Mouse (Mus musculus) gastrocnemius, postnatal 36 days (tissue): Measurements from ENCODE around the gene Dennd1a. TPM values are rescaled to one million over a fixed set of nuclear protein-coding genes. Genes with fewer than 3 reads are reported as not detected.
A peak's percentile ranks its signal among the peaks of the same experiment; 100 is the strongest.

Source experiments
- DNase-seq, 2 experiments: peaks; one replicate each; pipeline ENCODE4 v3.0.0; 2022
- intact Hi-C: fragments of 180-260 bp; cut with DNase I; formaldehyde crosslinking; loops from one replicate; pipeline ENCODE4 v1.15.1; 2025
- long read RNA-seq, 2 experiments: library from polyadenylated mRNA; stranded (forward); transcript quantifications; one replicate each; pipeline ENCODE4 v2.0.0; 2021
- total RNA-seq, 2 experiments: library from RNA; stranded (reverse); gene quantifications; 2 replicates each; pipeline ENCODE4 v1.2.3; 2021

The Dennd1a gene
- total RNA-seq: 10 to 100 TPM; 24.9 to 28.2 TPM
- long read RNA-seq, experiment 1, partial matches to known transcripts: 0 of 6 reads
- long read RNA-seq, experiment 1, other reads (novel, unspliced or antisense): 6 of 6 reads
- long read RNA-seq, experiment 2, partial matches to known transcripts: 0 of 13 reads
- long read RNA-seq, experiment 2, other reads (novel, unspliced or antisense): 13 of 13 reads

DNA sequence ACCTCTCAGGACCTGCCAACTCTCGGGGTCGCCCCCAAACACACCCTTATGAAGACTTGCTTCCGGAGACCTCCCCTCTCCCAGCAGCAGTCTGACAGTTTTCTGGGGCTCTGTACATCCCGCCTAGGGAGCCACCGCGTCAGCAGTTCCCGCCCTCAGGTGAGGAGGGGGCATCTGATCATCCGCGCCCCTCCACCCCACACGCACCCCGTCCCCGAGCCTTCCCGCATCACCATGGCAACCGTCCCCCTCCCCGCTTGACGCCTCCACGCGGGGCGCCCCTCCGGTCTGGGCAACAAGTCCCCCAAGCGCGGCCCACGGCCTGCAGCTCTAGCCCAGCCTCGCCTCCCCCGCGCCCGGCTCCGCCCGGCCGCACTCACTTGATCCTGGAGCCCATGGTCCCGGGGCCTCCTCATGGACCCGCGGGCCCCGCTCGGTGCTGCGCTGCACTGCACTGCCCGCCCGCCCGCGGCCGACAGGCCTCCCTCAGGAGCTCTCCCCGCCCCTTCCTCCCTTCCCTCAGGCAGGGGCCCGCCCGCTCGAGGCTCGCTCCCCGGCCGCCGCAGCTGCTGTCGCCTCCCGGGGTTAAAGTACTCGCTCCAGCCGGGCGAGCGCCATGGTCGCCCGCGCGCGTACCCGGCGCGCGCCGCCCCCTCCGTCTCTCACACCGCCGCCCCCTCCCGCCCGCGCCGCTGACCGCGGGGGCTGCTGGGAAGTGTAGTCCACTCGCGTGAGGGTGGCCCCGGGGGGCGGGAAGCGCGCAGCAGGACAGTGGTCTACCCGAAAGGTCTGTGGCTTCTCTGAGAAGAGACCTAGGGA is at the start of gene Dennd1a:
Gene Dennd1a (minus strand): TSS at position 658 of the 819 bp plus-strand sequence.
- intact Hi-C loops: loop anchor here (5.0 kb wide), 1 partner anchor 95 kb away; no protein-coding TSS in a partner anchor
- DNase-seq: peak; percentile 83 to 86

- no peak for DNase-seq
- intact Hi-C loops: no loop called here
Measured at GRCm38 (mm10) chr2:38336606-38337005, 49.4 kb upstream of the Dennd1a start.

GRCm38 (mm10) chr2:38333586-38334119 is 46.5 kb upstream of the Dennd1a start:
- intact Hi-C loops: no loop called here
- no peak for DNase-seq

DNA sequence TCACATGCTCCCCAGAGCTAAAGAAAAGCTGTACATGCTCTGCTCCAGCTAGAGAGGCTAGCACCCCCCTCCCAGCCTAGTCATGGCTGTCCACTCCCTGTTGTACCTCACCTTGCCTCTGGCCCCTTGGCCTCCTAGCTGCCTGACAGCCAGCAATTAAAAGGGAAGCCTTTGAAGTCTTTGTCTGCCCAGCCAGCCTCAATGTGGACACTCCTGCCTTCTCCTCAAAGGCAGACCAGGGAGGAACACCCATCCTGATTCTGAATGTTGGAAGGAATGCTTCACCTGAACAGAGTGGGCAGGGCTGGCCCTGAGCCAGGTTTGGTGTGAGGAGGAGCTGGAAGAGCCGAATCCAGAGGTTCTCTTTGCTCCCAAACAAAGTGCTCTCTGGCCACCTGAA is 39.5 kb upstream of the Dennd1a start:
- intact Hi-C loops: no loop called here
- no peak for DNase-seq

DNA sequence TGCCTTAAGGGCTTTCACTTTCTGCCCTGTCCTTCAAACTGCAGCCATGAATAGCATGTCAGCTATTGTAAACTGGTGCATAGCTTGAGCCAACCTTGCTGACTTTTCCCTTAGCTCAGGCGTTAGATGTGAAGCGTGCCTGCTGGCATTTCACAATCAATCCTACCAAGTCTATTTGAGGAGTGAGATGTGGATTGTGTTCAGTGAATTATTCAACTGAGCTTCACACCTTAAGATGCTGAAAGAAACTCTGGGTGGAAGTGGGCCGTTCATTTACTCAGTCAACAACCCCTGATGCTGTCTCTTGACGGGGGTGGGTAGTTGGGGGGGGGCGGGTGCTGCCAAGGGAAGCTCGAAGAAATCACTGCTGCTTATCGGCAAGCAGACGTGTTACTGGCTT is 36.2 kb upstream of the Dennd1a start:
- DNase-seq: no peak

GRCm38 (mm10) chr2:38320911-38321310 is 33.7 kb upstream of the Dennd1a start:
- intact Hi-C loops: no loop called here
- DNase-seq: no peak

More for the DNA sequence above, 36.2 kb upstream of the Dennd1a start:
- intact Hi-C loops: no loop called here

DNA sequence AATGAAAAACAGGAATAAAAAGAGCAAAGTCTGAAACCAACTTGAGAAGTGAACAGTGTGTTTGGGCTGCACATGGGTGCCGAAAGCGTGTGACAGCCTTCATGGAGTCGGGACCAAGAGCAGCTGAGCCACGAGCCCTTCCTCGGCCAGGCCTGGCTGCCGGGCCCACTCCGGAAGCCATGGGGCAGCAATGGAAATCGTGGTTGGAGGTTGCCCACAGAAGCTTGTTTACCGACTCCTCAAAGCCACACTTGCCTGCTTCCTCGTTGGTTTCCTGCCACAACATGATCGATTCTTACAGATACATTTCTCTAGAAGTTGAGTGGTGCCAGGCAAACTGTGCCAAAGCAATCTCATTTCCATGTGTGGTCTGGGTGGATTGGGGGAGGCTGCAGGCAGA is 31.9 kb upstream of the Dennd1a start:
- intact Hi-C loops: no loop called here

GRCm38 (mm10) chr2:38313399-38313798 is 26.2 kb upstream of the Dennd1a start:
- DNase-seq: no peak
- intact Hi-C loops: no loop called here

More for the DNA sequence above, 31.9 kb upstream of the Dennd1a start:
- DNase-seq: no peak

DNA sequence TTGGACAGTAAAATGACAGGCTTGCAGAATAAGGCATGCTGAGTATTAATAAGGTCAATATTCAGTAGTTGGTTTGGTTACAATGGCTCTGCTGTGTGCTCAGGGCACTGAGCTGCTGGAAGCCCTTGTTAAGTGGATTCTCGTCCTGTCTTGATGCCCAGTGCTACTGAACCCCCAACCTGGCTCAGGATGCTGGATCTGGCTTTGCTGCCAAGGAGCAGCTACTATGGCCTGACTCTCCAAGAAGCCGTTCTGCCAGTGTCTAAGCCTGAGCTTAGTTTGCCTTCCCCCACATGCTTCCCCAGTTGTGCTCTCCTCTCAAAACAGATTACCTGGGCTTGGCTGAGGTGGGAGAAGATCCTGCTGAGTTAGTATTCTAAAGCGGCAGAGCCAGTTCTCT is 25.7 kb upstream of the Dennd1a start:
- no peak for DNase-seq
- intact Hi-C loops: no loop called here

DNA sequence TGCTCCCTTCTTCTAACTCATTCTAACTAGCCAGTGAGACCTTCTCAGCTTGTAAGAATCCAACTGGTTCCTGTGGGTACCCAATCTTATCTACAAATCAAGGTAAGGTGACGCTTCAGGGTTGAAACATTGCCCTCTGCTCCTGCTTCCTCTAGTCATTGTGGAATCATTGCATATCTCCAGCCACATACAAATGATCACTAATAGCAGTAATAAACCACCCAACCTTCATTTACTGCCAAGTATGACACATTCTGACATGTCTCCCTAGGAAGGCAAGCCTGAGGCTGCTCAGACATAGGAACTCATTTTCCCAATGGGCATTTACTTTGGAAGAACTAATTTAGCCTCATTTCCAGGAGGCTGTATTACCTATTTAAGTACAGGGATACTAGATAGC is 18.0 kb upstream of the Dennd1a start:
- intact Hi-C loops: no loop called here

GRCm38 (mm10) chr2:38300941-38301340 is 13.8 kb upstream of the Dennd1a start:
- intact Hi-C loops: no loop called here
- no peak for DNase-seq

More for the DNA sequence above, 18.0 kb upstream of the Dennd1a start:
- no peak for DNase-seq

GRCm38 (mm10) chr2:38295939-38296338 is 8.7 kb upstream of the Dennd1a start:
- intact Hi-C loops: no loop called here
- DNase-seq: no peak

DNA sequence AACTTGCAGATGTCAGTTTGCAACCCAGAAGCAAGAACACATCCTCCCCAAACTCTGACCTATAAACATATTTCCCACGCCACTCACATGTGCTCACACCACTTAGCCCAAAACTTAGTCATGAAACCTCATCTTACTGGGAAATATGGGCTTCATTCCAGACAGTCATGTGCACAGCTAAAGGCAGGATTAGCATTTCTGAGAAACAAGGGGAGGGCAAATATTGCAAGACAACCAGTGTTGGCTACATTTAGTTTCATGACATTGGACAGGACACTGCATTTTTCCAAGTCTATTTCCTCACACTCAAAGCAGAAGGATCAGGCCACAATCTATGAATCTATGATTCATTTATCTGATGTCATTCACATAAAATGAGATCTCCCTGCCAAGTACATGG is 4.3 kb upstream of the Dennd1a start:
- DNase-seq: no peak
- intact Hi-C loops: no loop called here

GRCm38 (mm10) chr2:38288226-38288625 is 1.0 kb upstream of the Dennd1a start:
- no peak for DNase-seq
- intact Hi-C loops: loop anchor here (5.0 kb wide), 1 partner anchor 96 kb away; no protein-coding TSS in a partner anchor

DNA sequence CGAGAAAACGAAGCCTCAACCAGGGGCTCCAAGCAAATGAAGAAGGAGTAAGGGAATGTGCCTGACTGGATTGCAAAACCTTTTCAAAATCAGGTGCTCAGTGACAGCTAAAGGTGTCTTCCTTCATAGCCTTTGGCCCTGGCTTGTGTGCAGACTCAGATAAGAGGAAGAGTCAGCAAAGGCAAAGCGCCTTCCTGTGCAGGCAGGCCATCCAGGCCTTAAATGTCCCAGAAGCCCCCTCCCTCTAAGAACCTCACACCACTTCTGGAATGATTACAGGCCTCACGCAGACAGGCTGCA is 807 bp downstream of the Dennd1a start:
- DNase-seq: no peak
- intact Hi-C loops: loop anchor here (5.0 kb wide), 1 partner anchor 94 kb away; no protein-coding TSS in a partner anchor

- intact Hi-C loops: loop anchor here (5.0 kb wide), 1 partner anchor 94 kb away; no protein-coding TSS in a partner anchor
- no peak for DNase-seq
Measured at GRCm38 (mm10) chr2:38285781-38286432, 1.3 kb downstream of the Dennd1a start.

DNA sequence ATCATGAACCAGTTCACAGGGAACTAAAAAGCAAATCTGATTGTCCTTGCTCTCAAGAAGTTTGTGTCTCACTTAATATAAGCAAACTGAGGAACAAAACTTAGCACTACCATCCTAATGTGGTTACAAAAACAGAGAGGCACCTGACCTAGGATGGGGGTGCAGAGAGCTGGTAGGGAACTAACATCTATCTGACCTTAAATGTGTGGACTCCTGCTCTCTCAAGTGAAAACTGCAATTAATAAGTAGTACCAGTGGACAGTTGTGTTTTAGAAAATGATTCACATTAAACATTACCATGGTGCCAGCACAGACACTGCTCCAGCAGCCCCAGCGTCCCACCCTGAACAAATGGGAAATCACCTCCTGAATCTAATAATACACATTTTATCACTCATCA is 3.2 kb downstream of the Dennd1a start:
- no peak for DNase-seq
- intact Hi-C loops: no loop called here

DNA sequence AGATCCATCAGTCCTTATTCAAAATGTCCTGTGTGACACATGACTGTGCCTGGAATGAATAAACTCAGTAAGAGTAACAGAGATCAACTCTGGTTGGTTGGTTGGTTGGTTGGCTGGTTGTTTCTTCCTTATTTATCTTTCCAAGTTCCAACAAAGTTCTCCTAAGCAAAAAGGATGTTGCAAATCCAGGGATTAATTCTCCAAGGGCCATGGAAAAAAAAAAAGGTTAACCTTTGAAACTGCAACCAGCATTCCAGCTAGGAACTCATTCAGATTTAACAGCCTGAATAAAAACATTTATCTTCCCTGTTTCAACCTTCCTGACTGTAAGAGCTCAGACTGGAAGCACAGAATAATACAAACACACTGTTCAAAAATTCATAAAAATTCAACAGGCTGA is 6.8 kb downstream of the Dennd1a start:
- no peak for DNase-seq
- intact Hi-C loops: no loop called here

DNA sequence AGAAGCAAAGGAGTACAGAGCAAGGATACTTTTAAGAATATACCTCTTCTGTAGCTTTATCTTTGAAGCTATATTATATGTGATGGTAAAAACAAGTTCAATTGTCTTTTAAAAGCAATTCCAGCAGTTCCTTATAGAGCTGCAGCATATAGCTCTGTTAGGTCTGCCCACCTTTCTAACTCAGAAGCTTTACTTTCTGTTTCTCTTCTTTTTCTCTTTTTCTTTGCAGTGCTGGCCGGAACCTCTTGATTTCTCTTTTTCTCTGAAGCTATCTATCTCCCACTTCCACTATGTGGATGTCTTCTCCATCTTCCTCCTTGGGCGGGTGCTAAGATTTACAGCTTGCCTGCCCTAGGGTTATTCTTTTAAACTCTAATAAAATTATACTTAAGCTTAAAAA is 12.2 kb downstream of the Dennd1a start:
- no peak for DNase-seq
- intact Hi-C loops: no loop called here

- no peak for DNase-seq
- intact Hi-C loops: no loop called here
Measured at GRCm38 (mm10) chr2:38263653-38264052, 23.5 kb downstream of the Dennd1a start.

GRCm38 (mm10) chr2:38259052-38259451 is 28.1 kb downstream of the Dennd1a start:
- no peak for DNase-seq
- intact Hi-C loops: no loop called here
